Mouse (Mus musculus) ES-E14 (cell line): ENCODE results near the gene Opn4. TPM values are rescaled to one million over a fixed set of nuclear protein-coding genes. Genes with fewer than 3 reads are reported as not detected.

Source experiments
- DNase-seq: peaks from one replicate; pipeline ENCODE4 v3.0.0-alpha.2; 2013; ENCODE audit warnings: low read depth, low spot score
- H3K27ac ChIP-seq: 2 replicates; pipeline ENCODE4 v1.5.1; 2012; ENCODE audit warnings: low read depth, mild to moderate bottlenecking, low read length, moderate library complexity, mixed read lengths; ENCODE audit not compliant: poor library complexity, insufficient read depth, severe bottlenecking
- H3K36me3 ChIP-seq: 2 replicates; pipeline ENCODE4 v1.6.1; 2012; ENCODE audit warnings: mild to moderate bottlenecking, low read length, moderate library complexity, mixed read lengths; ENCODE audit not compliant: control insufficient read depth, poor library complexity, insufficient read depth, severe bottlenecking
- H3K4me1 ChIP-seq, 2 experiments: fragments of 150-350 bp in 1 of 2; sonication (generic) in 1 of 2; 2 replicates each; pipeline ENCODE4 v1.6.1; 2012; ENCODE audit warnings: low read length in 2 of 2, mild to moderate bottlenecking in 1 of 2, mixed read lengths in 1 of 2; ENCODE audit not compliant: control insufficient read depth in 2 of 2, insufficient read depth in 2 of 2, poor library complexity in 1 of 2
- H3K4me3 ChIP-seq, 2 experiments: fragments of 150-350 bp in 1 of 2; sonication (generic) in 1 of 2; 2 replicates each; pipeline ENCODE4 v1.5.1; 2012; ENCODE audit warnings: low read length in 2 of 2, low read depth in 1 of 2, mild to moderate bottlenecking in 1 of 2, mixed read lengths in 1 of 2; ENCODE audit not compliant: insufficient read depth in 1 of 2, poor library complexity in 1 of 2, severe bottlenecking in 1 of 2
- H3K9ac ChIP-seq: 2 replicates; pipeline ENCODE4 v1.6.1; 2012; ENCODE audit warnings: low read depth, mild to moderate bottlenecking, low read length, mixed read lengths; ENCODE audit not compliant: poor library complexity, insufficient read depth, severe bottlenecking
- H3K9me3 ChIP-seq: fragments of 150-350 bp; sonication (generic); 2 replicates; pipeline ENCODE4 v1.6.1; 2012; ENCODE audit warnings: low read depth, mild to moderate bottlenecking, low read length; ENCODE audit not compliant: control insufficient read depth, insufficient read depth
- CHD2 ChIP-seq: IDR thresholded peaks from 2 replicates; pipeline ENCODE4 v1.6.1; 2014; ENCODE audit warnings: mild to moderate bottlenecking, low read depth, low read length, inconsistent platforms
- HCFC1 ChIP-seq: IDR thresholded peaks from 2 replicates; pipeline ENCODE4 v1.6.1; 2012; ENCODE audit warnings: low read length, inconsistent platforms, borderline replicate concordance; ENCODE audit not compliant: insufficient read depth
- MAFK ChIP-seq: IDR thresholded peaks from 2 replicates; pipeline ENCODE4 v1.6.1; 2014; ENCODE audit warnings: mild to moderate bottlenecking, low read depth, low read length, inconsistent platforms; ENCODE audit not compliant: insufficient read depth
- ZC3H11A ChIP-seq: IDR thresholded peaks from 2 replicates; pipeline ENCODE4 v1.6.1; 2012; ENCODE audit warnings: low read depth, mild to moderate bottlenecking, inconsistent platforms, low read length, borderline replicate concordance
- ZNF384 ChIP-seq: IDR thresholded peaks from 2 replicates; pipeline ENCODE4 v1.6.1; 2012; ENCODE audit warnings: low read depth, low read length, inconsistent platforms
- in situ Hi-C, 2 experiments: fragments of 600-800 bp; cut with MboI; formaldehyde crosslinking; loops; one replicate each; pipeline ENCODE4 v1.15.1; 2025; ENCODE audit warnings: low sequenced_read_pairs in 2 of 2, inconsistent platforms in 1 of 2; ENCODE audit not compliant: unreplicated experiment in 2 of 2
- total RNA-seq: library from RNA; depleted of rRNA; stranded (reverse); fragments of 300-350 nt; gene quantifications from 2 replicates; pipeline ENCODE4 v1.2.3, GENCODE M21; 2012

Opn4 gene
- total RNA-seq, 1 experiment, result 0.31 TPM

GRCm38 (mm10) chr14:34632722-34633448, 32.9 kb upstream of the Opn4 start:
- no peak for DNase-seq
- in situ Hi-C loops, result no loop called here
- H3K36me3 ChIP-seq, result no peaks in the 10 kb centered on the region
- no peak overlapping the region for H3K27ac ChIP-seq
- no peak overlapping the region; the same call in 1 of the 2 replicates for H3K9ac ChIP-seq
- no peak overlapping the region for H3K4me3 ChIP-seq
- peaks cover 0 to 6% of the 10 kb centered on the region in 2 experiments; a peak in 1 of 4 replicates for H3K4me1 ChIP-seq
- no peak for TF ChIP-seq ZNF384
- no peak for TF ChIP-seq ZC3H11A
- no peaks in the 10 kb centered on the region for H3K9me3 ChIP-seq

- Histone ChIP-seq H3K9me3 (no peaks in the 10 kb centered on the region), H3K9ac (no peak overlapping the region), H3K27ac (no peak overlapping the region), H3K4me3 (no peak overlapping the region), H3K36me3 (no peaks in the 10 kb centered on the region), H3K4me1 (no peaks in the 10 kb centered on the region)
- in situ Hi-C loops, result loop anchor here (10.0 kb wide), 1 partner anchor 148 kb away; no protein-coding TSS in a partner anchor
- TF ChIP-seq HCFC1, result no peak
- no peak for TF ChIP-seq CHD2
- no peak for TF ChIP-seq ZNF384
- TF ChIP-seq MAFK, result no peak
- TF ChIP-seq ZC3H11A, result no peak
- no peak for DNase-seq
These were observed 26.9 kb upstream of the Opn4 start for GRCm38 (mm10) chr14:34626824-34627223.

- TF ChIP-seq ZNF384 (no peak), ZC3H11A (no peak), MAFK (no peak), HCFC1 (no peak), CHD2 (no peak)
- peaks cover 0 to 5% of the 10 kb centered on the region in 2 experiments; a peak in 1 of 4 replicates for H3K4me1 ChIP-seq
- no peak for DNase-seq
- H3K4me3 ChIP-seq, result no peak overlapping the region
- no peaks in the 10 kb centered on the region for H3K36me3 ChIP-seq
- no peaks in the 10 kb centered on the region for H3K9me3 ChIP-seq
- H3K27ac ChIP-seq, result no peak overlapping the region
- H3K9ac ChIP-seq, result no peak overlapping the region
- in situ Hi-C loops, result loop anchor here (10.0 kb wide), 1 partner anchor 151 kb away; no protein-coding TSS in a partner anchor
These were observed 23.7 kb upstream of the Opn4 start for GRCm38 (mm10) chr14:34623531-34624210.

- peaks cover 0 to 10% of the 10 kb centered on the region in 2 experiments; a peak in 1 of 4 replicates for H3K4me1 ChIP-seq
- H3K36me3 ChIP-seq, result no peaks in the 10 kb centered on the region
- no peak for TF ChIP-seq ZNF384
- no peak for TF ChIP-seq HCFC1
- no peak for TF ChIP-seq ZC3H11A
- no peak for TF ChIP-seq CHD2
- no peak for TF ChIP-seq MAFK
- no peaks in the 10 kb centered on the region for H3K9me3 ChIP-seq
- in situ Hi-C loops, result loop anchor here (10.0 kb wide), 1 partner anchor 152 kb away; no protein-coding TSS in a partner anchor
- no peak for DNase-seq
- H3K27ac ChIP-seq, result no peak overlapping the region
- H3K9ac ChIP-seq, result no peak overlapping the region
- no peak overlapping the region for H3K4me3 ChIP-seq
These were observed 23.1 kb upstream of the Opn4 start for GRCm38 (mm10) chr14:34623074-34623473.
